Mouse (Mus musculus) heart, adult 2 months (tissue): ENCODE results near the gene Pla1a. TPM values are rescaled to one million over a fixed set of nuclear protein-coding genes. Genes with fewer than 3 reads are reported as not detected.

Source experiments
- DNase-seq, 2 experiments: peaks; one replicate each; pipeline ENCODE4 v3.0.0; 2021
- H3K27ac ChIP-seq: fragments of 200-600 bp; 2 replicates; pipeline ENCODE4 v1.8.1; 2022
- H3K27me3 ChIP-seq: fragments of 200-500 bp; 2 replicates; pipeline ENCODE4 v1.6.1; 2012; ENCODE audit warnings: mild to moderate bottlenecking, low read length, inconsistent platforms, mixed read lengths; ENCODE audit not compliant: control insufficient read depth, insufficient read depth
- H3K36me3 ChIP-seq: fragments of 200-500 bp; 2 replicates; pipeline ENCODE4 v1.6.1; 2012; ENCODE audit warnings: low read length, inconsistent platforms; ENCODE audit not compliant: control insufficient read depth, insufficient read depth
- H3K4me1 ChIP-seq: fragments of 200-500 bp; 2 replicates; pipeline ENCODE4 v1.6.1; 2011; ENCODE audit warnings: low read length; ENCODE audit not compliant: control insufficient read depth, insufficient read depth
- H3K4me3 ChIP-seq: fragments of 200-600 bp; 2 replicates; pipeline ENCODE4 v1.8.1; 2022
- H3K79me2 ChIP-seq: fragments of 200-500 bp; replicated peaks from 2 replicates; pipeline ENCODE4 v1.6.1; 2012; ENCODE audit warnings: mild to moderate bottlenecking, inconsistent platforms, low read length, moderate library complexity, mixed read lengths; ENCODE audit not compliant: control insufficient read depth, insufficient read depth
- H3K9ac ChIP-seq: fragments of 200-500 bp; 2 replicates; pipeline ENCODE4 v1.6.1; 2012; ENCODE audit warnings: low read depth, mild to moderate bottlenecking, control low read depth, inconsistent platforms, low read length, mixed read lengths
- CTCF ChIP-seq: fragments of 200-600 bp; IDR thresholded peaks from 2 replicates; pipeline ENCODE4 v1.8.1; 2022; ENCODE audit warnings: antibody characterized with exemption, mild to moderate bottlenecking, moderate library complexity
- EP300 ChIP-seq: fragments of 200-500 bp; IDR thresholded peaks from 2 replicates; pipeline ENCODE4 v1.6.1; 2011; ENCODE audit warnings: low read depth, low read length, control low read depth; ENCODE audit not compliant: insufficient read depth
- POLR2A ChIP-seq: fragments of 200-500 bp; IDR thresholded peaks from 2 replicates; pipeline ENCODE4 v1.6.1; 2011; ENCODE audit warnings: mild to moderate bottlenecking, low read depth, low read length, control low read depth; ENCODE audit not compliant: insufficient read depth
- WGBS: fragments of 180-500 bp; shearing (Covaris S2); methylation state at CpG from one replicate; pipeline ENCODE4 v1.1.7; 2018; 5-methylcytosine and 5-hydroxymethylcytosine counted together
- intact Hi-C: fragments of 180-260 bp; cut with DNase I; formaldehyde crosslinking; loops from one replicate; pipeline ENCODE4 v1.15.1; 2025
- polyA plus RNA-seq: library from polyadenylated mRNA; depleted of rRNA; stranded (reverse); fragments of >200 nt; gene quantifications from 2 replicates; pipeline ENCODE4 v1.2.3, GENCODE M21; 2012
- total RNA-seq, 2 experiments: library from RNA; stranded (reverse); gene quantifications; 2 replicates each; pipeline ENCODE4 v1.2.3; 2021

Pla1a gene
- total and polyA plus RNA-seq, 3 experiments: 6.8 to 9.6 (median 8.8) TPM

DNA sequence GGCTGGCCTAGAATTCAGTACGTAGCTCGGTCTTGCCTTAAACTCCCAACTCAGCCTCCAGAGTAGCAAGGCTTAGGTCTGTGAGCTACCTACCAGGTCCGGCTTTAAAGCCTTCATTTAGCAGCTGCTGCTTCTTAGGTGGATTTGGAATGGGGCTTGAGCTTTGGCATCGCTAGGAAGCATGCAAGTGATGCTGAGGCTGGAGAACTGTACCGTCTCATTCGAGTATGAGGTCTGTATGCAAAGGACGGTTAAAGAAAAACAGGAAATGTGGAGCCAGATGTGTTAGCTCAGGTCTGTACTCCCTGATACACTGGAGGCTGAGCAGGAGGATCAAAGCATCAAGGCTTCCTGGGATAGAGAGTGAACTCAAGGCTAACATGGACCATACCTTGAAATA is 29.2 kb upstream of the Pla1a start:
- Histone ChIP-seq H3K9ac (no peak overlapping the region), H3K27me3 (no peaks in the 10 kb centered on the region), H3K36me3 (no peaks in the 10 kb centered on the region), H3K27ac (no peak overlapping the region), H3K4me3 (no peak overlapping the region), H3K79me2 (no peaks in the 10 kb centered on the region), H3K4me1 (no peaks in the 10 kb centered on the region)
- 67% methylated on average over 7 of the region's 7 CpGs for WGBS
- no peak for TF ChIP-seq POLR2A
- TF ChIP-seq EP300: no peak
- TF ChIP-seq CTCF: no peak
- intact Hi-C loops: no loop called here
- DNase-seq: no peak

DNA sequence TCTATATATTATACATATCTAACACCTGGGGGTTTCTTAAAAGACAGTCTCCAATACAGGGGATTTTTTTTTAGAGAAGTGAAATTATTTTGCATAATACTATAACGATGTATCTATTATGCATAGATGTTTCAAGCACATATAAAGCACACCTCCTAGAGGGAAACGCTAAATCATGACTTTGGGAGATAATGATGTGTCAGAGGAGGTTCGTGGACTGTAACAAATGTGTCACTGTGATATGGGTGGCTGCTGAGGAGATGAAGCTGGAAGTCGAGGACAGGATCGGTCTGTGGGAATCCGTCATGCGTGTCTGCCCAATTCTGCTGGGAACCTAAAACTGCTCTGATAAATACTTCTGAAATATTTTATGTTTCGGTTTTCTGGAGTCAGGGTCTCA is 28.8 kb upstream of the Pla1a start:
- WGBS: 79% methylated on average over 8 of the region's 8 CpGs
- no peaks in the 10 kb centered on the region for H3K79me2 ChIP-seq
- TF ChIP-seq EP300: no peak
- TF ChIP-seq CTCF: no peak
- no peak for TF ChIP-seq POLR2A
- intact Hi-C loops: no loop called here
- no peak overlapping the region for H3K27ac ChIP-seq
- H3K36me3 ChIP-seq: no peaks in the 10 kb centered on the region
- H3K4me3 ChIP-seq: no peak overlapping the region
- no peak for DNase-seq
- H3K4me1 ChIP-seq: no peaks in the 10 kb centered on the region
- H3K27me3 ChIP-seq: no peaks in the 10 kb centered on the region
- no peak overlapping the region for H3K9ac ChIP-seq

DNA sequence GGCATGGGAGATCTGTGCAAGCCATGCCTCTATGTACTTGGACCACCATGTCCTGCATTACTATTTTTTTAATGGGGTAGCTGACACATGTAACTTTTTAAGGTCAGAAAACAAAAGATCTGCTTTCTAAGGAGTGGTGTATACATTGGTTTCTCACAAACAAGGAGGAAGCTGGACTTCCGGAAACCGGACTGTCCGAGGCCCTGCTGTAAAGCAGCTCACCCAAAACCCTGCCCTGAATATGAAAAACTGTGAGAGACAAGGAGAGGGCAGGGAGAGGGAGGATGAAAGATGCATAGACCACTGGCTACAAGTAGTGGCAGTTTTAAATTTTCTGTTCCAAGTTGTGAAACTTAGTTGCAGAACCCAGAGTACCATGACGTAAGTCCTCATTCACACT is 27.0 kb upstream of the Pla1a start:
- intact Hi-C loops: no loop called here
- Histone ChIP-seq H3K27me3 (no peaks in the 10 kb centered on the region), H3K4me1 (no peaks in the 10 kb centered on the region), H3K79me2 (no peaks in the 10 kb centered on the region), H3K36me3 (no peaks in the 10 kb centered on the region), H3K27ac (no peak overlapping the region), H3K9ac (no peak overlapping the region), H3K4me3 (no peak overlapping the region)
- no peak for DNase-seq
- TF ChIP-seq CTCF (no peak), EP300 (no peak), POLR2A (no peak)
- 78% methylated on average over 4 of the region's 4 CpGs for WGBS

DNA sequence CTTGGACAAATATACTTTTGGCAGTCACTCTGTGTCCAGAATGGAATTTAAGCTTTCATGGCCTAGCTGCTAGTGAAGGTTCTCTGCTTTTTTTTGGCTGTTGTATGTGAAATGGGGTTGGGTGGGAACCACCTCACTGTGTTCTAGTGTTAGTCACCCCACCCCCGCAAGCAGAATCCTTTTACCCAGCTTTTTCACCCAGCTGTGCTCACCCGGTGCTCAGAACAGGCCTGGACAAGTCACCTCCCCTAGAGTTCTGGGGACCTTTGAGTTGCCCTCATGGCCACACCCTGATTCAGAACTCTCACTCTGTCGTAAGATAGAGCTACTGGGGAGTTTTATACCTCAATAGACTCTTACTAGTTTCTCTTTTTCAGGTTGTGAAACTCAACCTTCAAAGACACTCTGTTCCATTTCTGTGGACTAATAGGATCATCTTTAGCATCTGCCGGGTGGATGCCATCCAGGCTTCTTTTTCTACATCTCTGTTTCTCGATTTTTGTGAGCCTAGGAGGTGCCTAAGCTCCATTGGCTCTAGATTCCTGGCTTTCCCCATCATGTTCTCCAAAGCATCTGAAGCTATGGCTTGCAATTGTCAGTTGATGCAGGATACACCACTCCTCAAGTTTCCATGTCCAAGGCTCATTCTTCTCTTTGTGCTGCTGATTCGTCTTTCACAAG is 25.8 kb upstream of the Pla1a start:
- DNase-seq: peak in 1 of 2 experiments; percentile 23
- TF ChIP-seq CTCF (no peak), POLR2A (no peak), EP300 (no peak)
- WGBS: 59% methylated on average over 6 of the region's 6 CpGs

DNA sequence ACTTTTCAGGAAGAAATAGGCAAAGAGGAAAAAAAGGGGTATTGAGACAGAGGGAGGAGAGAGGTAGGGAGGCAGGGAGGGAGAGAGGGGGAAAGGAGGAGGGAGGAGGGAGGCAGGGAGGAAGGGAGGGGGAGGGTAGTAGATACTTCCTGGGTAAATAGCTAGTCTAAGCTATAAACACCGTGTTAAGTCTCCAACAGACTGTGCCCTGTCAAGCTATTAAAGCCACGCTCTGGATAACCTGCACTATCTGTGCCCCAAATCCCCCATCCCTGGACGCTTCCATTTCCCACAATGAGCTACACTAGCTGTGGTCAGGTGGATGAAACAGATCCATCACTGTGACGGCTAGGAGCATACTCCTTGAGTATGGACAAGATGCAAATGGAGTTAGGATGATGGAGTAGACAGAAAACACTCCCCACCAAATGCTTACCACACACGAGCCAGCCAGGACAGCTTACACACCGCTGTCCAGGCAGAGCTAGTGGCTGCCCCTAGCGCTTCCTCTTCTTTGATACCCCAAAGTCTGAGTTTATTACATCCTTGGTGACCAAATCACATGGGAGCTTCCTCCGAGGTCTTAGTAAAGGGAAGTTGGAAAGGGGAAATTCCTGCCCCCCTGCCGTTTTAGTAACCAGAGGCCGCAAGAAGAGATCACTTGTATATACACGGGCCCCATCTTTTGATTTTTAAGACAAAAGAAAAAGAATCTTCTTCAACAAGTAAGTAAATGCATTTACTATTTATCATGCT is 24.0 kb upstream of the Pla1a start:
- 56% methylated on average over 11 of the region's 11 CpGs for WGBS
- Histone ChIP-seq H3K79me2 (no peaks in the 10 kb centered on the region), H3K36me3 (no peaks in the 10 kb centered on the region), H3K27me3 (no peaks in the 10 kb centered on the region), H3K9ac (no peak overlapping the region), H3K4me1 (no peaks in the 10 kb centered on the region; the same call in 1 of the 2 replicates), H3K27ac (no peak overlapping the region), H3K4me3 (no peak overlapping the region)
- intact Hi-C loops: no loop called here
- TF ChIP-seq POLR2A: no peak
- TF ChIP-seq CTCF: no peak
- TF ChIP-seq EP300: no peak
- DNase-seq: peak in 1 of 2 experiments; percentile 18

More for the DNA sequence above, 25.8 kb upstream of the Pla1a start:
- Histone ChIP-seq H3K4me1 (no peaks in the 10 kb centered on the region), H3K79me2 (no peaks in the 10 kb centered on the region), H3K9ac (no peak overlapping the region), H3K36me3 (no peaks in the 10 kb centered on the region), H3K4me3 (no peak overlapping the region), H3K27ac (no peak overlapping the region), H3K27me3 (no peaks in the 10 kb centered on the region)
- intact Hi-C loops: no loop called here
